Mouse (Mus musculus) liver, embryonic 15.5 days (tissue): ENCODE results near the gene Pgap1. TPM values are rescaled to one million over a fixed set of nuclear protein-coding genes. Genes with fewer than 3 reads are reported as not detected.
A peak's percentile ranks its signal among the peaks of the same experiment; 100 is the strongest.

Experiments
- ATAC-seq: fragments of 200-750 bp; cut with Nextera tagmentation; 2 replicates; pipeline ENCODE4 v1.8.0; 2017; ENCODE audit warnings: moderate number of reproducible peaks, mild to moderate bottlenecking, moderate library complexity; ENCODE audit not compliant: insufficient read depth
- H3K27ac ChIP-seq: fragments of 300-500 bp; sonication (generic); replicated peaks from 2 replicates; pipeline ENCODE4 v1.5.1; 2015; ENCODE audit warnings: mild to moderate bottlenecking, inconsistent platforms
- H3K27me3 ChIP-seq: fragments of 300-500 bp; sonication (generic); 2 replicates; pipeline ENCODE4 v1.6.1; 2015; ENCODE audit warnings: mild to moderate bottlenecking, inconsistent platforms
- H3K36me3 ChIP-seq: fragments of 300-500 bp; sonication (generic); replicated peaks from 2 replicates; pipeline ENCODE4 v1.6.1; 2015; ENCODE audit warnings: moderate library complexity, mild to moderate bottlenecking, inconsistent platforms
- H3K4me1 ChIP-seq: fragments of 300-500 bp; sonication (generic); replicated peaks from 2 replicates; pipeline ENCODE4 v1.6.1; 2015; ENCODE audit warnings: inconsistent platforms
- H3K4me2 ChIP-seq: fragments of 300-500 bp; sonication (generic); 2 replicates; pipeline ENCODE4 v1.6.1; 2015; ENCODE audit warnings: moderate library complexity, mild to moderate bottlenecking, inconsistent platforms
- H3K4me3 ChIP-seq: fragments of 300-500 bp; sonication (generic); replicated peaks from 2 replicates; pipeline ENCODE4 v1.5.1; 2015; ENCODE audit warnings: mild to moderate bottlenecking, inconsistent platforms
- H3K9ac ChIP-seq: fragments of 300-500 bp; sonication (generic); 2 replicates; pipeline ENCODE4 v1.6.1; 2015; ENCODE audit warnings: moderate library complexity, mild to moderate bottlenecking, inconsistent platforms
- H3K9me3 ChIP-seq: fragments of 300-500 bp; sonication (generic); replicated peaks from 2 replicates; pipeline ENCODE4 v1.6.1; 2016; ENCODE audit warnings: inconsistent platforms
- WGBS: fragments of 180-500 bp; shearing (Covaris S2); methylation state at CpG from one replicate; pipeline ENCODE4 v1.1.7; 2015; ENCODE audit warnings: mixed read lengths; ENCODE audit not compliant: insufficient replicate concordance; 5-methylcytosine and 5-hydroxymethylcytosine counted together
- polyA plus RNA-seq: library from polyadenylated mRNA; unstranded; fragments of >200 nt; fragmentation: Nextera tagmentation; extraction: Ambion mirVana; gene quantifications from 2 replicates; pipeline ENCODE4 v1.2.1, GENCODE M21; 2015

The Pgap1 gene
- 1.0 and 1.2 TPM in 2 replicates for polyA plus RNA-seq

- under 1% methylated on average over 59 of the region's 59 CpGs for WGBS
These were observed at the start of gene Pgap1 for GRCm38 (mm10) chr1:54557301-54558229. Gene Pgap1, minus strand, starts transcription at chr1:54557684.

GRCm38 (mm10) chr1:54606936-54607335, 49.5 kb upstream of the Pgap1 start:
- ATAC-seq: no peak
- no peaks in the 10 kb centered on the region for H3K27me3 ChIP-seq
- no peak overlapping the region for H3K4me2 ChIP-seq
- no peaks in the 10 kb centered on the region for H3K4me1 ChIP-seq
- H3K27ac ChIP-seq: no peak overlapping the region
- no peak overlapping the region for H3K4me3 ChIP-seq
- no peak overlapping the region for H3K9ac ChIP-seq
- H3K9me3 ChIP-seq: no peaks in the 10 kb centered on the region
- no peaks in the 10 kb centered on the region for H3K36me3 ChIP-seq
- 66% methylated on average over 1 of the region's 1 CpGs for WGBS

More at GRCm38 (mm10) chr1:54557301-54558229, at the start of gene Pgap1:
- peak; percentile 78 for ATAC-seq
- Histone ChIP-seq H3K9ac (peak within 1 kb of the TSS; percentile 40), H3K27ac (no peak within 1 kb of the TSS), H3K27me3 (peaks cover 15% of the 10 kb centered on the region), H3K36me3 (no peaks in the 10 kb centered on the region), H3K9me3 (no peaks in the 10 kb centered on the region), H3K4me3 (peak within 1 kb of the TSS; percentile 59), H3K4me2 (peak within 1 kb of the TSS; percentile 72), H3K4me1 (no peaks in the 10 kb centered on the region)

- Histone ChIP-seq H3K9ac (no peak overlapping the region), H3K4me3 (no peak overlapping the region), H3K4me2 (no peak overlapping the region), H3K27me3 (no peaks in the 10 kb centered on the region), H3K27ac (no peak overlapping the region), H3K9me3 (no peaks in the 10 kb centered on the region), H3K36me3 (no peaks in the 10 kb centered on the region), H3K4me1 (no peaks in the 10 kb centered on the region)
- ATAC-seq: no peak
- 80% methylated on average over 9 of the region's 9 CpGs for WGBS
These were observed 44.2 kb upstream of the Pgap1 start for GRCm38 (mm10) chr1:54601692-54602091.

GRCm38 (mm10) chr1:54600275-54600674, 42.8 kb upstream of the Pgap1 start:
- H3K36me3 ChIP-seq: no peaks in the 10 kb centered on the region
- no peaks in the 10 kb centered on the region for H3K9me3 ChIP-seq
- no peaks in the 10 kb centered on the region for H3K4me1 ChIP-seq
- H3K4me3 ChIP-seq: no peak overlapping the region
- 52% methylated on average over 1 of the region's 1 CpGs for WGBS
- H3K27ac ChIP-seq: no peak overlapping the region
- ATAC-seq: no peak
- no peak overlapping the region for H3K4me2 ChIP-seq
- H3K27me3 ChIP-seq: no peaks in the 10 kb centered on the region
- no peak overlapping the region for H3K9ac ChIP-seq

GRCm38 (mm10) chr1:54597594-54598217, 40.2 kb upstream of the Pgap1 start:
- H3K27ac ChIP-seq: no peak overlapping the region
- H3K36me3 ChIP-seq: no peaks in the 10 kb centered on the region
- ATAC-seq: no peak
- H3K9ac ChIP-seq: no peak overlapping the region
- H3K4me1 ChIP-seq: no peaks in the 10 kb centered on the region
- H3K27me3 ChIP-seq: no peaks in the 10 kb centered on the region
- no peak overlapping the region for H3K4me2 ChIP-seq
- H3K4me3 ChIP-seq: no peak overlapping the region
- no peaks in the 10 kb centered on the region for H3K9me3 ChIP-seq
- 52% methylated on average over 4 of the region's 4 CpGs for WGBS

- 64% methylated on average over 2 of the region's 2 CpGs for WGBS
- no peak overlapping the region for H3K4me3 ChIP-seq
These were observed 38.7 kb upstream of the Pgap1 start for GRCm38 (mm10) chr1:54596151-54596550.

GRCm38 (mm10) chr1:54587076-54587475, 29.6 kb upstream of the Pgap1 start:
- Histone ChIP-seq H3K9ac (no peak overlapping the region), H3K27ac (no peak overlapping the region), H3K4me3 (no peak overlapping the region), H3K27me3 (no peaks in the 10 kb centered on the region), H3K36me3 (no peaks in the 10 kb centered on the region), H3K4me1 (no peaks in the 10 kb centered on the region), H3K4me2 (no peak overlapping the region), H3K9me3 (no peaks in the 10 kb centered on the region)
- no peak for ATAC-seq
- WGBS: 68% methylated on average over 5 of the region's 5 CpGs

More at GRCm38 (mm10) chr1:54596151-54596550, 38.7 kb upstream of the Pgap1 start:
- Histone ChIP-seq H3K4me1 (no peaks in the 10 kb centered on the region), H3K27ac (no peak overlapping the region), H3K36me3 (no peaks in the 10 kb centered on the region), H3K27me3 (no peaks in the 10 kb centered on the region), H3K4me2 (no peak overlapping the region), H3K9ac (no peak overlapping the region), H3K9me3 (no peaks in the 10 kb centered on the region)
- no peak for ATAC-seq

GRCm38 (mm10) chr1:54585971-54586555, 28.6 kb upstream of the Pgap1 start:
- Histone ChIP-seq H3K4me1 (no peaks in the 10 kb centered on the region), H3K9me3 (no peaks in the 10 kb centered on the region), H3K27me3 (no peaks in the 10 kb centered on the region), H3K27ac (no peak overlapping the region), H3K4me3 (no peak overlapping the region), H3K4me2 (no peak overlapping the region), H3K36me3 (no peaks in the 10 kb centered on the region), H3K9ac (no peak overlapping the region)
- ATAC-seq: no peak
- WGBS: 47% methylated on average over 5 of the region's 5 CpGs

GRCm38 (mm10) chr1:54585278-54585846, 27.9 kb upstream of the Pgap1 start:
- 14% methylated on average over 9 of the region's 9 CpGs for WGBS
- H3K4me2 ChIP-seq: no peak overlapping the region
- ATAC-seq: no peak
- H3K27ac ChIP-seq: 0 out of 2 replicates have a peak overlapping the region, but pooled peaks have one; percentile 6
- H3K9me3 ChIP-seq: no peaks in the 10 kb centered on the region
- no peak overlapping the region for H3K9ac ChIP-seq
- H3K27me3 ChIP-seq: no peaks in the 10 kb centered on the region
- no peak overlapping the region for H3K4me3 ChIP-seq
- H3K36me3 ChIP-seq: no peaks in the 10 kb centered on the region
- no peaks in the 10 kb centered on the region for H3K4me1 ChIP-seq

- Histone ChIP-seq H3K4me1 (no peaks in the 10 kb centered on the region), H3K27me3 (no peaks in the 10 kb centered on the region), H3K27ac (no peak overlapping the region), H3K4me2 (no peak overlapping the region), H3K4me3 (no peak overlapping the region), H3K9ac (no peak overlapping the region), H3K36me3 (no peaks in the 10 kb centered on the region), H3K9me3 (no peaks in the 10 kb centered on the region)
- no peak for ATAC-seq
- 35% methylated on average over 2 of the region's 2 CpGs for WGBS
These were observed 27.2 kb upstream of the Pgap1 start for GRCm38 (mm10) chr1:54584588-54585277.
